In the genomic region with DNA sequence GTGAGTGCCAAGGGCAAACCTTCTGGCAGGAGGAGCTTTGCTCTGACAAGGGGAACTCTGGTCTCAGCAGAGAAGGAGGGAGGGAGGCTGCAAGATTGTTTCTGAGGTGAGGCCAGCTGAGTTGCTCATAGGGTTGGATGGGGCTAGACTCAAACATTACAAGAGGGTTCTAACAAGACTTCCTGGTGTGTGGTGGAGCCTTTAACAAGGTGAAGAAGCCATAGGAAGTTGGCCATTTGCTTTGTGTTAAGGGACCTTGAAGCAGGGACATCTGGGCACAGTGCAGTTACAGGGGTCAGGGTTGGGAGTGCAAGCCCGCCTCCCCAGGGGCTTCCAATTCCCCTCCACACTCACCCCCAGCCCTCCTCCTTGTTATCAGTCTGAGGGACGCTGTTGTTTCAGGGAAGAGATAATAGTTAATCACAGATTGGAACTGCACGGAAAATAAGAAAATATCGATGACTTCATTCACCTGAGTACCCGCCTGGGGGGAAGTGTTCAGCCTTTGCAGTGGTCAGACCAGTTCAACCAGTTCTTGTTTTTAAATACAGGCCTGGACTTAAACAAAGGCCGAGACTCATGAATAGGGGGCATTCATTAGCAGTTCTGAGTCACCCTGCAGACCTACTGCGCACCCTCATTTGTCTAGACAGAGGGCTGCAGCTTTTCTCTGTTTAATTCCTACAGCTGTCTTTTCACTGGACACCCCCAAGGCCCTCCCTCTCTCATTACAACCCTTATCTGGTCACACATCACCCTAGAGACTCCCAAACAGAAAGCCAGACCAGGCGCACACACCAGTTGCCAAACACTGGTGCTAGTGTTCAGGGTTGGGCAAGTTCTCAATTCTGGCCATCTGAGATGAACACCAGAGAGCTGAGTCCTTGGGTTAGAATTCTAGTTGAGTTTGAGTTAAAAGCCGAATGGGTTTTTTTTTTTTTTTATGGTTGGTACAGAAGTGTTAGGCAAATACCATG, we compare ENCODE assay signal across 13 mouse cellular contexts.
DNase-seq lines count a peak whose midpoint lies in the region; ATAC-seq lines count a peak whose summit lies in the region.
"Had no signal": no experiment of that assay in that cellular context is flagged by ENCODE, and none has a peak within 500 bp of the region (broad histone marks: within the 10 kb centered on the region; RNA-seq: fewer than 3 reads in every experiment).

No protein-coding gene starts in this region.

- H3K27me3 ChIP-seq in kidney, embryonic 14.5 days (ENCODE audit: control insufficient read depth, insufficient read depth, low read length) = no peaks in the 10 kb centered on the region

- 46% methylated on average over 9 of the region's 9 CpGs for WGBS in kidney, embryonic 14.5 days

- peak; percentile 86 for ATAC-seq in kidney, embryonic 14.5 days (ENCODE audit: low FRiP score, low TSS enrichment)
- no peak for ATAC-seq in monocyte, adult 5-6 weeks (replicated peaks; ENCODE audit: insufficient number of reproducible peaks, low FRiP score, low TSS enrichment, poor library complexity, severe bottlenecking)
- ATAC-seq: CD4-positive, CD25-positive, alpha-beta regulatory T cell, adult 4 months; forebrain, postnatal 0 days had no signal

- no peaks in the 10 kb centered on the region for H3K9me3 ChIP-seq in kidney, embryonic 14.5 days (ENCODE audit: control insufficient read depth, low read length)

- DNase-seq in lung, adult 18-20 months = peak; percentile 33 to 63
- no peak for DNase-seq in lung, postnatal 4 days
- peak; percentile 58 for DNase-seq in brain, adult 2 months (ENCODE audit: low read depth, low spot score)
- peak; percentile 43 for DNase-seq in lung, postnatal 25 days (ENCODE audit: low spot score)
- no peak for DNase-seq in neural tube, embryonic 10.5 days (ENCODE audit: extremely low spot score, low spot score)
- DNase-seq in B cell, adult 2 months = no peak
- DNase-seq: forebrain, postnatal 0 days; heart, adult 18-20 months had no signal

- H3K4me2 ChIP-seq in kidney, embryonic 14.5 days (replicated peaks; ENCODE audit: low read depth, low read length) = no peak overlapping the region
- H3K4me2 ChIP-seq: hindbrain, embryonic 14.5 days had no signal

- H3K4me1 ChIP-seq in kidney, embryonic 14.5 days (ENCODE audit: control insufficient read depth, insufficient read depth, low read length) = 0 out of 2 replicates have a peak, but pooled peaks cover under 1% of the 10 kb centered on the region

- no peaks in the 10 kb centered on the region for H3K36me3 ChIP-seq in kidney, embryonic 14.5 days (ENCODE audit: control insufficient read depth, insufficient read depth, low read length)

- no peak overlapping the region for H3K9ac ChIP-seq in kidney, embryonic 14.5 days (ENCODE audit: low read depth, low read length)
- H3K9ac ChIP-seq: forebrain, postnatal 0 days; hindbrain, embryonic 14.5 days had no signal

- no peak overlapping the region for H3K4me3 ChIP-seq in kidney, embryonic 14.5 days (ENCODE audit: low read length)
- H3K4me3 ChIP-seq: left cerebral cortex, adult 2 months had no signal

- peak overlapping the region; percentile 62; the same call in 1 of the 2 replicates for H3K27ac ChIP-seq in kidney, embryonic 14.5 days (ENCODE audit: low read depth, low read length)
- H3K27ac ChIP-seq: hindbrain, embryonic 14.5 days; left cerebral cortex, adult 2 months had no signal

Comparison
In these comparisons a context has a peak if more than half of its experiments do, and no peak if none do; other contexts are left out.
1. DNase-seq: peak in lung, adult 18-20 months (2 of 2), brain, adult 2 months (single experiment) and lung, postnatal 25 days (single experiment); none in lung, postnatal 4 days (0 of 2), neural tube, embryonic 10.5 days (single experiment) and B cell, adult 2 months (0 of 2).